Mouse (Mus musculus): ENCODE measurements around the gene Yipf6. TPM values are rescaled to one million over a fixed set of nuclear protein-coding genes. Genes with fewer than 3 reads are reported as not detected.

Gene Yipf6
- polyA plus RNA-seq, 1 experiment = 24.1 TPM

- H3K27me3 ChIP-seq (replicated peaks; ENCODE audit: control insufficient read depth, insufficient read depth, low read length) = no peaks in the 10 kb centered on the region
- TF ChIP-seq POLR2A (IDR thresholded peaks at IDR 0.05; ENCODE audit: low read depth, low read length) (no peak), CTCF (conservative IDR thresholded peaks at IDR 0.05; ENCODE audit: insufficient read depth, insufficient read length, low read depth, low read length) (no peak)
- 0 out of 2 replicates have a peak, but pooled peaks cover 5% of the 10 kb centered on the region for H3K4me1 ChIP-seq (ENCODE audit: control insufficient read depth, insufficient read depth, low read length)
- DNase-seq = peak; percentile 98
- under 1% methylated on average over 66 of the region's 66 CpGs for WGBS
- peak overlapping the region; percentile 95 for H3K4me3 ChIP-seq (ENCODE audit: insufficient read depth, low read depth, low read length)
- H3K27ac ChIP-seq (ENCODE audit: insufficient read depth, low read depth, low read length) = peak overlapping the region; percentile 96
- H3K36me3 ChIP-seq (ENCODE audit: control insufficient read depth, insufficient read depth, low read length) = no peaks in the 10 kb centered on the region
Observed at GRCm38 (mm10) chrX:98936707-98937554, 815 bp downstream of the Yipf6 start.

DNA sequence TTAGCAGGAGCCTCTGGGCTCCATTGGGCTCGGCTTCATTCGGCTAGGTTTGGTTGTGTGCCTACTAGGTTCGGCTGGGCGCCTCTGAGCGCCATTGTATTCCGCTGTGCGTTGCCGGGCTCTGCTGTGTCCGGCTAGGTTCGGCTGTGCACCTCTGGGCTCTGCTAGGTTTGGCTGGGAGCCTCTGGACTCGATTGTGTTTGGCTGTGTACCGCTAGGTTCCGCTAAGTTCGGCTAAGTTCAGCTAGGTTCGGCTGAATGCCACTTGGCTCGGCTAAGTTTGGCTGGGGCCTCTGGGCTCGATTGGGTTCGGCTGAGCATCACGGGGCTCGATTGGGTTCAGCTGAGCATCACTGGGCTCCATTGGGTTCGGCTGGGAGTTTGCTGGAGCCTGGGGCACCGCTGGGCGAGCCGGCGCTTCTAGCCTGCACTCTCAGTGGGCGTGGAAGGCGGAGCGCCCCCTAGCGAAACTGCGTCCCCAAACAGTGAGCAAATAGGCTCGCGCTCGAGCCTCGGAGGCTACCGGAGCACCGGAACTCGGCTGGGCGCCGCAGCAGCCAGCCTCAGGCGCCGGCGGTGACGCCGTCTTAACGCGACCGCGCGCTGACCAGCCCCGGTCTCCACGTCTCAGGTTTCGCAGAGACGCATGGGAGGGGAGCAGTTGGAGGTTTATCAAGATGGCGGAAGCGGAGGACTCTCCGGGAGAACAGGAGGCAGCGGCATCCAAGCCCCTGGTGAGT is 1.6 kb downstream of the Yipf6 start:
- Histone ChIP-seq H3K4me1 (ENCODE audit: control insufficient read depth, insufficient read depth, low read length) (0 out of 2 replicates have a peak, but pooled peaks cover 5% of the 10 kb centered on the region), H3K4me3 (ENCODE audit: insufficient read depth, low read depth, low read length) (peak overlapping the region; percentile 95), H3K27ac (ENCODE audit: insufficient read depth, low read depth, low read length) (peak overlapping the region; percentile 96), H3K36me3 (ENCODE audit: control insufficient read depth, insufficient read depth, low read length) (no peaks in the 10 kb centered on the region), H3K27me3 (replicated peaks; ENCODE audit: control insufficient read depth, insufficient read depth, low read length) (no peaks in the 10 kb centered on the region)
- DNase-seq = peak; percentile 96
- TF ChIP-seq POLR2A (IDR thresholded peaks at IDR 0.05; ENCODE audit: low read depth, low read length) (peak; percentile 32), CTCF (conservative IDR thresholded peaks at IDR 0.05; ENCODE audit: insufficient read depth, insufficient read length, low read depth, low read length) (peak; percentile 66)
- WGBS = under 1% methylated on average over 57 of the region's 57 CpGs

DNA sequence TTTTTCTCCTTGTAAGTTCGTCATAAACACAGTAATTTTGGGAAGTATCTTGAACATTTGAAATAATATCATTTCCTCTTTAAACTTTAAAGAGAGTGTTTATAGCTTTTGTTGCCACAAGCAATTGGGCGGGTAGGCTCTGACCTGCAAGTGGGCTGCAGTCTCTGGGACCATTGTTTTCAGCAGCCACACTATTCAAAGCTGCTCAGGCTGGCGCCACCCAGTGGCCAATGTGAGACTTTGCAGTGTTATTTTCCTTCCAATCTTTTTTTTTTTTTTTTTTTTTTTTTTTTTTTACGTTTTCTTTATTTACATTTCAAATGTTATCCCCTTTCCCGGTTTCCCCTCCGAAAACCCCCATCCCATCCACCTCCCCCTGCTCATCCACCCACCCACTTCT is 17.8 kb downstream of the Yipf6 start:
- peak; percentile 52 for TF ChIP-seq CTCF (conservative IDR thresholded peaks at IDR 0.05; ENCODE audit: insufficient read depth, insufficient read length, low read depth, low read length)
- TF ChIP-seq POLR2A (IDR thresholded peaks at IDR 0.05; ENCODE audit: low read depth, low read length) = no peak
- Histone ChIP-seq H3K27ac (ENCODE audit: insufficient read depth, low read depth, low read length) (no peak overlapping the region), H3K36me3 (ENCODE audit: control insufficient read depth, insufficient read depth, low read length) (no peaks in the 10 kb centered on the region), H3K27me3 (replicated peaks; ENCODE audit: control insufficient read depth, insufficient read depth, low read length) (no peaks in the 10 kb centered on the region), H3K4me3 (ENCODE audit: insufficient read depth, low read depth, low read length) (no peak overlapping the region), H3K4me1 (ENCODE audit: control insufficient read depth, insufficient read depth, low read length) (no peaks in the 10 kb centered on the region)
- WGBS = 14% methylated on average over 6 of the region's 6 CpGs
- DNase-seq = peak; percentile 7

DNA sequence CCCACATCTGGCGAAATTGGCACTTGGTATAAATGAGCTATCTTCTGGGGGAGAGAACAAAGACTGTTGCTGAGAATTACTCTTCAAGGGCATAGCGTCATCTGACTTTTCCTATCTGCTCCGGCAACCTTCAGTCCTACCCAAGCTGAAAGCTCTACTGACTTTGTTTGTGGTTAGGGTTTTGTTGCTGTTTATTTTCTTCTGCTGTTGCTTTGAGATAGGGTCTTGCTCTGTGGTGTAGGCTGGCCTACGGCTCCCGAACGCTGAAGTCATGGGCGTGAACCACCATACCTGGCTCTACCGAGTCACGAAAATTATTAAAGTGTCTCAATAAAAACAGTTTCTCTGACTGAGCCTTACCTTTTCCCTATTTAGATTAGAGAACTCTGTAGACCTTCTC is 22.2 kb downstream of the Yipf6 start:
- H3K27ac ChIP-seq (ENCODE audit: insufficient read depth, low read depth, low read length) = no peak overlapping the region

DNA sequence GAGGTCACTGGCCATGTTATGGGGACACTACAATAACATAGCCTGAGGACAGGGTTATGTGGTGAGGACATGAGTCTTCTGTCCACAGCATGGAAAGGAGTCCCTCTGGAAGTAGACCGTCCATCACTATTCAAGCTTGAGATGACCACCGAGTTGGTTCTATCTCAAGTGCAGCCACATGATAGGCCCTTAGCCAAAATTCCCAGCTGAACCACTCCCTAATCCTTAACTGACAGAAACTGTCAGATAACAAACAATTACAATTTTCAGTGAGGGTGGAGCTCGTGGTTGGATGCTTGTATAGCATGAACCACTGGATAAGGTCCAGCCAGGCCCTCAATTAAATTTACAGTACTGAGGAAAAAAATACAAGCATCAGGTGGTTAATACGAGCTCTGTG is 22.9 kb downstream of the Yipf6 start:
- Histone ChIP-seq H3K27me3 (replicated peaks; ENCODE audit: control insufficient read depth, insufficient read depth, low read length) (no peaks in the 10 kb centered on the region), H3K4me3 (ENCODE audit: insufficient read depth, low read depth, low read length) (no peak overlapping the region), H3K27ac (ENCODE audit: insufficient read depth, low read depth, low read length) (no peak overlapping the region), H3K4me1 (ENCODE audit: control insufficient read depth, insufficient read depth, low read length) (no peaks in the 10 kb centered on the region), H3K36me3 (ENCODE audit: control insufficient read depth, insufficient read depth, low read length) (no peaks in the 10 kb centered on the region)
- DNase-seq = no peak
- 72% methylated on average over 4 of the region's 4 CpGs for WGBS
- TF ChIP-seq CTCF (conservative IDR thresholded peaks at IDR 0.05; ENCODE audit: insufficient read depth, insufficient read length, low read depth, low read length) (no peak), POLR2A (IDR thresholded peaks at IDR 0.05; ENCODE audit: low read depth, low read length) (no peak)

More for the DNA sequence above, 22.2 kb downstream of the Yipf6 start:
- Histone ChIP-seq H3K27me3 (replicated peaks; ENCODE audit: control insufficient read depth, insufficient read depth, low read length) (no peaks in the 10 kb centered on the region), H3K4me3 (ENCODE audit: insufficient read depth, low read depth, low read length) (no peak overlapping the region), H3K36me3 (ENCODE audit: control insufficient read depth, insufficient read depth, low read length) (no peaks in the 10 kb centered on the region), H3K4me1 (ENCODE audit: control insufficient read depth, insufficient read depth, low read length) (no peaks in the 10 kb centered on the region)
- TF ChIP-seq POLR2A (IDR thresholded peaks at IDR 0.05; ENCODE audit: low read depth, low read length) = no peak
- TF ChIP-seq CTCF (conservative IDR thresholded peaks at IDR 0.05; ENCODE audit: insufficient read depth, insufficient read length, low read depth, low read length) = no peak
- DNase-seq = no peak
- 96% methylated on average over 9 of the region's 9 CpGs for WGBS

DNA sequence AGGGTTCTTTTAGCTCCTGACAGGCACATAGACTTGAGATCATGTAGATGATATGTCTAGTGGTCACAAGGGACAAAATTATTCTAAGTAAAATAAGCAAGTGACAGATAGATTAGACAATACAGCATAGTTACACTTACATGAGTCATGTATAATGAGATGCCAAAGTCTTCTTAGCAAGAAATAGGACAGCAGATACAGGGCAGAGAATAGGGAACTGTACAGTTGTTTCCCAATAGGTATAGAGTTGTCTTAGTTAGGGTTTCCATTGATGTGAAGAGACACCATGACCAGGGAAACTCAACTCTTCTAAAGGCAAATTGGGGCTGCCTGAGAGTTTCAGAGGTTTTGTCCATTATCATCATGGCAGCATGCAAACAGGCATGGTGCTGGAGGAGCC is 27.6 kb downstream of the Yipf6 start:
- Histone ChIP-seq H3K36me3 (ENCODE audit: control insufficient read depth, insufficient read depth, low read length) (no peaks in the 10 kb centered on the region), H3K4me3 (ENCODE audit: insufficient read depth, low read depth, low read length) (no peak overlapping the region), H3K27ac (ENCODE audit: insufficient read depth, low read depth, low read length) (no peak overlapping the region), H3K4me1 (ENCODE audit: control insufficient read depth, insufficient read depth, low read length) (no peaks in the 10 kb centered on the region), H3K27me3 (replicated peaks; ENCODE audit: control insufficient read depth, insufficient read depth, low read length) (no peaks in the 10 kb centered on the region)
- TF ChIP-seq CTCF (conservative IDR thresholded peaks at IDR 0.05; ENCODE audit: insufficient read depth, insufficient read length, low read depth, low read length) = no peak
- TF ChIP-seq POLR2A (IDR thresholded peaks at IDR 0.05; ENCODE audit: low read depth, low read length) = no peak
- DNase-seq = no peak

DNA sequence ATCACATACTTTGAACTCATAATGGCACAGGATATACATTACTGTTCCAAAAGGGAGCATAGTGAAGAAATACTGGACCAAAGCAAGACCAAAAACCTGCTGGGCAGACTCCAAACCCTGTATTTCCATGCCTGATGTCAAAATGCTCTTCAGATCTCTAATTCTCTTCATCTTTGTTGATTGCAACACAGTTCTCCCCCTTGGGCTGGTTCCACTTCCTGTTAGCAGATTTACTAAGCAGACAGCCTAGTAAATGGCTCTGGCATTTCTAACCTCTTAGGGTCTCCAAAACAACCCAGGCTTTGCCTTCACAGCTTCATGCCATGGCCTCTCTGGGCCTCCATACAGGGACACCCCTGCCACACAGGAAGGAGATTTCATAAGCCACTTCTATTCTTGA is 28.4 kb downstream of the Yipf6 start:
- no peaks in the 10 kb centered on the region for H3K27me3 ChIP-seq (replicated peaks; ENCODE audit: control insufficient read depth, insufficient read depth, low read length)
- no peak for DNase-seq
- no peaks in the 10 kb centered on the region for H3K36me3 ChIP-seq (ENCODE audit: control insufficient read depth, insufficient read depth, low read length)
- H3K27ac ChIP-seq (ENCODE audit: insufficient read depth, low read depth, low read length) = no peak overlapping the region
- H3K4me3 ChIP-seq (ENCODE audit: insufficient read depth, low read depth, low read length) = no peak overlapping the region
- no peaks in the 10 kb centered on the region for H3K4me1 ChIP-seq (ENCODE audit: control insufficient read depth, insufficient read depth, low read length)
- TF ChIP-seq CTCF (conservative IDR thresholded peaks at IDR 0.05; ENCODE audit: insufficient read depth, insufficient read length, low read depth, low read length) (no peak), POLR2A (IDR thresholded peaks at IDR 0.05; ENCODE audit: low read depth, low read length) (no peak)

All from kidney, adult 2 months (tissue).